Mouse (Mus musculus) neural tube, embryonic 12.5 days (tissue): Measurements from ENCODE around the gene Mn1. TPM values are rescaled to one million over a fixed set of nuclear protein-coding genes. Genes with fewer than 3 reads are reported as not detected.

Source experiments
- ATAC-seq: fragments of 200-750 bp; cut with Nextera tagmentation; 2 replicates; pipeline ENCODE4 v1.8.0; 2017; ENCODE audit warnings: low read depth, mild to moderate bottlenecking, moderate TSS enrichment, moderate library complexity; ENCODE audit not compliant: low FRiP score
- H3K27ac ChIP-seq: fragments of 300-500 bp; sonication (generic); 2 replicates; pipeline ENCODE4 v1.5.1; 2016
- H3K27me3 ChIP-seq: fragments of 300-500 bp; sonication (generic); replicated peaks from 2 replicates; pipeline ENCODE4 v1.6.1; 2016; ENCODE audit warnings: mild to moderate bottlenecking
- H3K36me3 ChIP-seq: fragments of 300-500 bp; sonication (generic); 2 replicates; pipeline ENCODE4 v1.6.1; 2016; ENCODE audit warnings: mild to moderate bottlenecking
- H3K4me1 ChIP-seq: fragments of 300-500 bp; sonication (generic); 2 replicates; pipeline ENCODE4 v1.6.1; 2016
- H3K4me2 ChIP-seq: fragments of 300-500 bp; sonication (generic); replicated peaks from 2 replicates; pipeline ENCODE4 v1.6.1; 2016; ENCODE audit warnings: mild to moderate bottlenecking
- H3K4me3 ChIP-seq: fragments of 300-500 bp; sonication (generic); 2 replicates; pipeline ENCODE4 v1.5.1; 2016
- H3K9ac ChIP-seq: fragments of 300-500 bp; sonication (generic); 2 replicates; pipeline ENCODE4 v1.6.1; 2016; ENCODE audit warnings: mild to moderate bottlenecking
- H3K9me3 ChIP-seq: fragments of 300-500 bp; sonication (generic); 2 replicates; pipeline ENCODE4 v1.6.1; 2016; ENCODE audit warnings: mild to moderate bottlenecking
- WGBS: fragments of 180-500 bp; shearing (Covaris S2); methylation state at CpG from one replicate; pipeline ENCODE4 v1.1.7; 2016; 5-methylcytosine and 5-hydroxymethylcytosine counted together
- polyA plus RNA-seq: library from polyadenylated mRNA; unstranded; fragments of >200 nt; fragmentation: Nextera tagmentation; extraction: Ambion mirVana; gene quantifications from 2 replicates; pipeline ENCODE4 v1.2.1, GENCODE M21; 2016

The Mn1 gene
- polyA plus RNA-seq, 1 experiment from 2014 or later = 25.8 TPM

DNA sequence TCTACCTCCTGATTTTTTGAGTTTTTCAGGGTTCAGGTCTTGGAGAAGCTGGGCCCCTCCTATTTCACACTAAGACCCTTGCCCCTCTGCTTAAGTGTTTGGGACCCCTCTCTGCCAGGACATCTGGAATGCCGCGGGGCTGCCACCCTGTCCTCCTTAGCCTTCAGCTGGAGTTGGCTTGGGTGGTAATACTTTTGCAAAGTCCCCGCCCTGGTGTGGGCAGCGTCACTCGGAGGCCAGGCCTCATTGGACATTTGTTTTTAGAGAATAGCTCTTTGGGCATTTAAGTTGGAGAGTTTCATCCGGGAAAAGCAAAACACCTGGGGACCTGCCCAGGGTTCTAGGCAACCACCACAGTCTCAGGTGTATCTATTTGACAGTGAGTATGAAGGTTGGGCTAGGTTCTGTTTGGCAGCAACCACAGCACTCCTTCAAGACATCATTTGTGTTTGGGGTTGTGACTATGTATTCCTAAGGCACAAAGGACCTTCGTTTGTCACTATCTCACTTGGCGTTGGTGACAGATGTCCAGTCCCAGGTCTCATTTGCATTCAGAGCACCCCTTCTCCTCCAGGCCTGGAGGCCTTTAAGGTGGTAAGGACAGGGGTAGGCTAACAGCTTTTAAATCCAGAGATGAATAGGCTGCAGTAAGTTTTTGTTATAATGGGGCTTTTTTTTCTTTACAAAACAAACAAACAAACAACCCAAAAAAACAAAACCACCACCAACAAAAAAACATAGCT is 5.1 kb downstream of the Mn1 start:
- H3K27me3 ChIP-seq = 0 out of 2 replicates have a peak, but pooled peaks cover 4% of the 10 kb centered on the region
- no peaks in the 10 kb centered on the region for H3K9me3 ChIP-seq
- WGBS = 56% methylated on average over 8 of the region's 8 CpGs
- H3K4me3 ChIP-seq = peak overlapping the region; percentile 95
- H3K36me3 ChIP-seq = peaks cover 34% of the 10 kb centered on the region
- ATAC-seq = no peak; the same call in 1 of the 2 replicates
- peak overlapping the region; percentile 98 for H3K4me2 ChIP-seq
- H3K9ac ChIP-seq = peak overlapping the region; percentile 97
- peaks cover 89% of the 10 kb centered on the region for H3K4me1 ChIP-seq
- no peak overlapping the region for H3K27ac ChIP-seq

DNA sequence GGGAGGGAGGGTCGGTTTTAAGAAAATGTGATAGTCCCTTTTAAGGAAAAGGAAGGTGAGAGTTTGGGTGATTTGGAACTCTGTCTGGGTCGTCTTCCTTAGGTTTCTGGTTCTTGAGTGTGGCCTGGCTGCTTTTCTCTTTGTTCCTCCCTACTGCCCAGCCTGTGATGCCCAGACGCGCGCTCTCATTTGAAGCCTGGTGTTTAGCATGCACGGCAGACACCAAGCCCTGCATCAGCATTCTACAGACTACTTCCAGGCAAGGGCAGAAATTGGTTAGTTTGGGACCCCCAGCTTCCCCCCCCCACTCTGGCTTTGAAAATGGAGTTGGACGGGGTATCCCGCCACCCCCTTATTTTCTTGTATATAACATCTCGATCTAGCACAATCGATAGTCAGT is 5.8 kb downstream of the Mn1 start:
- Histone ChIP-seq H3K27ac (peak overlapping the region; percentile 9; the same call in 1 of the 2 replicates), H3K4me3 (peak overlapping the region; percentile 95), H3K36me3 (peaks cover 37% of the 10 kb centered on the region), H3K9me3 (no peaks in the 10 kb centered on the region), H3K4me2 (peak overlapping the region; percentile 98), H3K9ac (peak overlapping the region; percentile 97), H3K4me1 (peaks cover 93% of the 10 kb centered on the region), H3K27me3 (0 out of 2 replicates have a peak, but pooled peaks cover 4% of the 10 kb centered on the region)
- WGBS = 44% methylated on average over 10 of the region's 10 CpGs
- ATAC-seq = no peak

- Histone ChIP-seq H3K27me3 (0 out of 2 replicates have a peak, but pooled peaks cover 4% of the 10 kb centered on the region), H3K4me1 (peaks cover 93% of the 10 kb centered on the region), H3K27ac (no peak overlapping the region), H3K9ac (peak overlapping the region; percentile 97), H3K4me3 (peak overlapping the region; percentile 95), H3K36me3 (peaks cover 37% of the 10 kb centered on the region), H3K4me2 (peak overlapping the region; percentile 98), H3K9me3 (no peaks in the 10 kb centered on the region)
- 55% methylated on average over 4 of the region's 4 CpGs for WGBS
- ATAC-seq = no peak
Measured at GRCm38 (mm10) chr5:111423616-111424015, 6.5 kb downstream of the Mn1 start.

GRCm38 (mm10) chr5:111425813-111426212 is 8.7 kb downstream of the Mn1 start:
- no peaks in the 10 kb centered on the region for H3K27me3 ChIP-seq
- peak overlapping the region; percentile 98 for H3K4me2 ChIP-seq
- H3K4me3 ChIP-seq = no peak overlapping the region
- no peak overlapping the region for H3K9ac ChIP-seq
- H3K4me1 ChIP-seq = peaks cover 92% of the 10 kb centered on the region
- WGBS = 77% methylated on average over 9 of the region's 9 CpGs
- no peak for ATAC-seq
- H3K9me3 ChIP-seq = no peaks in the 10 kb centered on the region
- no peak overlapping the region for H3K27ac ChIP-seq
- H3K36me3 ChIP-seq = peaks cover 18% of the 10 kb centered on the region

DNA sequence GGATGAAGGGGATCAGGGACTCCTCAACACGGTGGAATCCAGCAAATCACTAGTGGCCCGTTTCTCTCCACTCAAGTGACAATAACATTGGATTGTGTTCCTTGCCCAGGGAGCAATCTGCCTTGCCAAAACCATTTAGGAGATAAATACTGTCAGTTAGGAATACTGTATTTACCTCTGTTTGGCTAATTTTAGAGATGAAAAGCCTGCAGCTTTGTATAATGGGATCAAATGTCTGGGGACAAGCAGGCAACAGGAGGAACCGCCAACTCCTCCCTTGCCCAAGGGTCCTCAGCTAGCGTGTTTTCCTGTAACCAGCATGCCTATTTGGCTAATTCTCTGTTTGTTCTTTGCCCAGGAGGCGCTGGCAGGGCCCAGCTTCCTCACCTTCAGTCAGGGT is 9.1 kb downstream of the Mn1 start:
- no peak overlapping the region for H3K4me3 ChIP-seq
- H3K27me3 ChIP-seq = no peaks in the 10 kb centered on the region
- H3K36me3 ChIP-seq = peaks cover 14% of the 10 kb centered on the region
- peak overlapping the region; percentile 98 for H3K4me2 ChIP-seq
- no peaks in the 10 kb centered on the region for H3K9me3 ChIP-seq
- H3K4me1 ChIP-seq = peaks cover 92% of the 10 kb centered on the region
- H3K9ac ChIP-seq = no peak overlapping the region
- ATAC-seq = no peak
- 67% methylated on average over 5 of the region's 5 CpGs for WGBS
- no peak overlapping the region for H3K27ac ChIP-seq

DNA sequence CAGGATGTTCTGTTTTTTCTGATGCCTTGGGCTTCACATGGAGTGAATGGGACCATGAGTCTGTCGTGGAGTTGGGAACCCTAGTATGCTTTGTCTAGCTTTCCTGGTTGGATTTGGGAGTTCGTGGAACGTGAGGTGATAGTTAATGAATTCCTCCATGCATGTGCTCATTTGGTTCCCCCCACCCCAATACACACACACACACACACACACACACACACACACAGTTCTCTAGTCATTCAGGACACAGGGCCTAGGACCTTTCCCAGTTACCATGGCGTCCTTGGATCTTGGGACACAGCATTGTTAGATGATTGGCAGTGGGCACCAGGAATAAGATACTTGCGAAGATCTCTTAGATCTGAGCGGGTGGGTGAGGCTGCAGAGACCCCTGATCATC is 11.7 kb downstream of the Mn1 start:
- Histone ChIP-seq H3K27ac (no peak overlapping the region), H3K4me3 (no peak overlapping the region), H3K9me3 (no peaks in the 10 kb centered on the region), H3K27me3 (no peaks in the 10 kb centered on the region), H3K4me2 (peak overlapping the region; percentile 98; the same call in 1 of the 2 replicates), H3K4me1 (peaks cover 93% of the 10 kb centered on the region), H3K9ac (no peak overlapping the region), H3K36me3 (0 out of 2 replicates have a peak, but pooled peaks cover 4% of the 10 kb centered on the region)
- WGBS = 72% methylated on average over 6 of the region's 6 CpGs
- no peak for ATAC-seq

GRCm38 (mm10) chr5:111429726-111430125 is 12.6 kb downstream of the Mn1 start:
- H3K27ac ChIP-seq = no peak overlapping the region
- no peak overlapping the region; the same call in 1 of the 2 replicates for H3K9ac ChIP-seq
- no peaks in the 10 kb centered on the region for H3K9me3 ChIP-seq
- peak overlapping the region; percentile 98; the same call in 1 of the 2 replicates for H3K4me2 ChIP-seq
- H3K36me3 ChIP-seq = 0 out of 2 replicates have a peak, but pooled peaks cover 4% of the 10 kb centered on the region
- H3K4me3 ChIP-seq = no peak overlapping the region
- 38% methylated on average over 7 of the region's 7 CpGs for WGBS
- H3K27me3 ChIP-seq = no peaks in the 10 kb centered on the region
- ATAC-seq = no peak
- H3K4me1 ChIP-seq = peaks cover 93% of the 10 kb centered on the region

GRCm38 (mm10) chr5:111431007-111431730 is 14.0 kb downstream of the Mn1 start:
- ATAC-seq = no peak

GRCm38 (mm10) chr5:111432842-111433241 is 15.7 kb downstream of the Mn1 start:
- Histone ChIP-seq H3K4me2 (no peak overlapping the region), H3K36me3 (0 out of 2 replicates have a peak, but pooled peaks cover 3% of the 10 kb centered on the region), H3K9me3 (no peaks in the 10 kb centered on the region), H3K27ac (no peak overlapping the region), H3K9ac (no peak overlapping the region), H3K27me3 (no peaks in the 10 kb centered on the region; the same call in 1 of the 2 replicates), H3K4me1 (peaks cover 93% of the 10 kb centered on the region), H3K4me3 (no peak overlapping the region)
- WGBS = 33% methylated on average over 5 of the region's 5 CpGs
- ATAC-seq = no peak

More at GRCm38 (mm10) chr5:111431007-111431730, 14.0 kb downstream of the Mn1 start:
- 63% methylated on average over 11 of the region's 11 CpGs for whole genome bisulfite sequencing
- H3K27ac ChIP-seq = no peak overlapping the region
- H3K4me2 ChIP-seq = 0 out of 2 replicates have a peak overlapping the region, but pooled peaks have one; percentile 4
- no peak overlapping the region for H3K4me3 ChIP-seq
- H3K9me3 ChIP-seq = no peaks in the 10 kb centered on the region
- 0 out of 2 replicates have a peak, but pooled peaks cover 4% of the 10 kb centered on the region for H3K36me3 ChIP-seq
- no peak overlapping the region for H3K9ac ChIP-seq
- no peaks in the 10 kb centered on the region; the same call in 1 of the 2 replicates for H3K27me3 ChIP-seq
- H3K4me1 ChIP-seq = peaks cover 96% of the 10 kb centered on the region

DNA sequence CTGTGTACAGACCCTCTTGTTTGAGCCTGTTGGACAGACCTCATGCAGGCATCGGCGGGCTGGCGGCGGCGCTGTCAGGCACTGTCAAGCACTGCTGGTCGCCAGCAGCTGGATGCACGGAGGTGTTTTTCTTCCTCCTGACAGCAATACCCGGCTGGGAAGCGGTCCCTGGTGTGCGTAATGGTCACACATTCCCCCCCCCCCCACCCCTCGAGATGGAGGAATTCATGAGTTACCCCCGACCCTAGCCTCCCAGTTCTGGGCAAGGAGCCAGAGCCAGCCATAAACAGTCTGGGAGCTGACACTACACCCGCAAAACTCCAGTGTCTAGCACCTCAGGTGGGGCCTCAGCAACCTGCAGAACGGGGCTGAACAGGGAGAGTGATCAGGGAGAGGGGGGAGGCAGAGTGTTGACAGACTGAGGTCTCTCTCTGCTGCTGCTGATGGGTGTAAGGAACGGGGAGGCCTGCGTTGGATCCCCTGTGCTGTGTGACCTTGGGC is 17.2 kb downstream of the Mn1 start:
- WGBS = 20% methylated on average over 16 of the region's 16 CpGs
- no peaks in the 10 kb centered on the region; the same call in 1 of the 2 replicates for H3K27me3 ChIP-seq
- H3K36me3 ChIP-seq = peaks cover 8% of the 10 kb centered on the region
- H3K4me1 ChIP-seq = peaks cover 78% of the 10 kb centered on the region
- ATAC-seq = peak; percentile 76
- no peaks in the 10 kb centered on the region for H3K9me3 ChIP-seq
- H3K9ac ChIP-seq = no peak overlapping the region
- peak overlapping the region; percentile 27 for H3K4me2 ChIP-seq
- H3K27ac ChIP-seq = no peak overlapping the region
- H3K4me3 ChIP-seq = no peak overlapping the region

DNA sequence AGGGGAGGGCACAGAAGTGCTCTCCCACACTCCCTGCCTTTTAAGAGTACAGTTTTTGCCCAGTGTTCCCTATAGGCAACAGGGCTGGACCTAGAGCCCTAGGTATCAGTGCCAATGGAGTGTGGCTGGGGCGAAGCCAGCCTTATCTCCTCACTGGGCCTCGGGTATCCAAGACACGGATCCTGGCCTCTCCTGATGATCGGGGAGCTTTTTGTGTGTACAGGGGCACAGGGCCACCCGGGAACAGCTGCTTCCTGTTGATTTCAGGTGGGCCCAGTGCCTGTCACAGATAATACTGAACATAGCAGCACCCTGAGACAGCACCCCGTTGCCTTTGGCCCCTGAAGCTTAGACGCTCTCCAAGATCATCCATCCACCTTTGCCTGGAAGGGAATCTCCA is 19.1 kb downstream of the Mn1 start:
- no peak for ATAC-seq
- H3K4me3 ChIP-seq = no peak overlapping the region
- H3K27ac ChIP-seq = no peak overlapping the region
- 93% methylated on average over 7 of the region's 7 CpGs for WGBS
- no peaks in the 10 kb centered on the region; the same call in 1 of the 2 replicates for H3K27me3 ChIP-seq
- H3K4me1 ChIP-seq = peaks cover 61% of the 10 kb centered on the region
- no peak overlapping the region for H3K9ac ChIP-seq
- H3K36me3 ChIP-seq = peaks cover 12% of the 10 kb centered on the region
- no peak overlapping the region for H3K4me2 ChIP-seq
- H3K9me3 ChIP-seq = no peaks in the 10 kb centered on the region

GRCm38 (mm10) chr5:111437205-111437604 is 20.0 kb downstream of the Mn1 start:
- Histone ChIP-seq H3K36me3 (peaks cover 14% of the 10 kb centered on the region), H3K4me2 (no peak overlapping the region), H3K27me3 (no peaks in the 10 kb centered on the region; the same call in 1 of the 2 replicates), H3K4me1 (peaks cover 55% of the 10 kb centered on the region), H3K9me3 (no peaks in the 10 kb centered on the region), H3K9ac (no peak overlapping the region), H3K27ac (no peak overlapping the region), H3K4me3 (no peak overlapping the region)
- no peak for ATAC-seq
- 63% methylated on average over 7 of the region's 7 CpGs for WGBS
